Mouse (Mus musculus): ENCODE data around the gene Tmem178b.

- TF ChIP-seq CTCF (IDR thresholded peaks at IDR 0.05; ENCODE audit: extremely low read depth, insufficient read length, insufficient replicate concordance, low read depth, low read length) (no peak), POLR2A (IDR thresholded peaks at IDR 0.05; ENCODE audit: low read depth, low read length) (no peak)
These were observed 142.8 kb downstream of the Tmem178b start for GRCm38 (mm10) chr6:40015711-40016460.

All from small intestine, adult 2 months (tissue).